Mouse (Mus musculus): ENCODE results near the gene Sulf2.

Sulf2 gene

DNA sequence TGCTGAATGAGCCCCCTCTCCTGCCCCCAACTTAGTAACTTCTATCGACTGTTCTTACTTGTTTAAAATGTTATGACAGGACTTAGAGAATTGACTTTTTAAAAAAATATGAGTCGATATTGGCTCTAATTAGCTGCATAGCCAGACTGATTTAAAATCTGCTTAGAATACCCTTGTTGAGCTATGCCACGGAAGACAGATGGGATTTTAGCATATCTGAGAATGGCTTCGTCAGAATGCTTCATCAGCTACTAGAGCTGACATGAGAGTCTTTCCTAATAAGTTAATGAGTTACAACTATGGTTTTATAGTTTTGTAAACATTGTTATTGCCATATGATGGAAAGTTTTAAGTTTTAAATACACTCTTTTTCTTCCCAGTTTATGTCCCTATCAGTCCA, 130.8 kb downstream of the Sulf2 start:
- no peak for TF ChIP-seq GATA4 (IDR thresholded peaks at IDR 0.05; ENCODE audit: insufficient replicate concordance, low read length)

DNA sequence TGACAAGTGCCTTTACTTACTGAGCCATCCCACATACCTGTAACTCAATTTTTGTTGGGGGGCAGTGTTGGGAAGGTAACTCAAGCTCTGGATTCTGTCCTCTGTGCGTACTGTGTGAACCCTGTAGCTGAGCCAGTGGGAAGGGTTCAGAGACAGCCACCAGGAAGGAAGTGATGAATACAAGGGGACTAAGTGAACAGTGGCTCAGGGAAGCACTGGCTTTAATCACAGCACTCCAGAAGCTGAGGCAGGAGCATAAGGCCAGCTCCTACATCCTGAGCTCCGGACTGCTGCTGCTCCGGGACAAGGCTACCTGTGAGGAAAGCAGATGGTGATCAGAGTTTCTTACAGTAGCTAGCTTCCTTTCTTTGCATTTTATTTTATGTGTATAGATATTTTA, 131.4 kb downstream of the Sulf2 start:
- no peak for TF ChIP-seq GATA4 (IDR thresholded peaks at IDR 0.05; ENCODE audit: insufficient replicate concordance, low read length)

Data from liver, adult (tissue).